Comparison of ENCODE assay signal across 10 mouse cellular contexts in genomic region chr4:134804765-134805164, GRCm38 (mm10). TPM values are rescaled to one million over a fixed set of nuclear protein-coding genes. Genes with fewer than 3 reads are reported as not detected.
DNase-seq lines count a peak whose midpoint lies in the region; ATAC-seq and TF ChIP-seq lines count a peak whose summit lies in the region.
"Had no signal": no experiment of that assay in that cellular context is flagged by ENCODE, and none has a peak within 500 bp of the region (broad histone marks: within the 10 kb centered on the region; RNA-seq: fewer than 3 reads in every experiment).

No protein-coding gene starts in this region.

- peak overlapping the region; percentile 44; the same call in 1 of the 2 replicates for H3K27ac ChIP-seq in layer of hippocampus, adult 2 months
- no peak overlapping the region for H3K27ac ChIP-seq in cerebellum, adult 2 months (ENCODE audit: insufficient read depth, low read length)
- no peak overlapping the region for H3K27ac ChIP-seq in midbrain, embryonic 15.5 days
- no peak overlapping the region for H3K27ac ChIP-seq in forebrain, embryonic 14.5 days (ENCODE audit: low read depth, low read length)
- H3K27ac ChIP-seq: stomach, embryonic 15.5 days had no signal

- no peaks in the 10 kb centered on the region for H3K9me3 ChIP-seq in midbrain, embryonic 15.5 days
- H3K9me3 ChIP-seq in forebrain, embryonic 14.5 days (replicated peaks; ENCODE audit: control insufficient read depth, low read length) = no peaks in the 10 kb centered on the region
- H3K9me3 ChIP-seq: G1E; stomach, embryonic 15.5 days had no signal

- no peaks in the 10 kb centered on the region for H3K27me3 ChIP-seq in cerebellum, adult 2 months (ENCODE audit: control insufficient read depth, insufficient read depth, low read length)
- no peaks in the 10 kb centered on the region for H3K27me3 ChIP-seq in midbrain, embryonic 15.5 days (replicated peaks)
- no peaks in the 10 kb centered on the region for H3K27me3 ChIP-seq in forebrain, embryonic 14.5 days (replicated peaks; ENCODE audit: control insufficient read depth, insufficient read depth, low read length)
- H3K27me3 ChIP-seq: stomach, embryonic 15.5 days had no signal

- H3K4me3 ChIP-seq in layer of hippocampus, adult 2 months = no peak overlapping the region
- no peak overlapping the region for H3K4me3 ChIP-seq in cerebellum, adult 2 months (replicated peaks; ENCODE audit: insufficient read depth, low read depth, low read length)
- no peak overlapping the region for H3K4me3 ChIP-seq in midbrain, embryonic 15.5 days
- no peak overlapping the region for H3K4me3 ChIP-seq in forebrain, embryonic 14.5 days (ENCODE audit: low read depth, low read length)
- H3K4me3 ChIP-seq: stomach, embryonic 15.5 days had no signal

- ATAC-seq in midbrain, embryonic 15.5 days (replicated peaks) = no peak
- ATAC-seq in forebrain, embryonic 14.5 days = no peak

- WGBS in cerebellum, adult 2 months = 6% methylated on average over 5 of the region's 5 CpGs
- 77% methylated on average over 5 of the region's 5 CpGs for WGBS in midbrain, embryonic 15.5 days
- 80% methylated on average over 5 of the region's 5 CpGs for WGBS in forebrain, embryonic 14.5 days

- H3K4me2 ChIP-seq in midbrain, embryonic 15.5 days = no peak overlapping the region
- H3K4me2 ChIP-seq in forebrain, embryonic 14.5 days (ENCODE audit: low read length) = no peak overlapping the region
- H3K4me2 ChIP-seq: stomach, embryonic 15.5 days had no signal

- H3K4me1 ChIP-seq in cerebellum, adult 2 months (ENCODE audit: control insufficient read depth, insufficient read depth, low read length) = peaks cover 13% of the 10 kb centered on the region
- no peaks in the 10 kb centered on the region for H3K4me1 ChIP-seq in midbrain, embryonic 15.5 days
- H3K4me1 ChIP-seq in forebrain, embryonic 14.5 days (ENCODE audit: control insufficient read depth, insufficient read depth, low read length) = no peaks in the 10 kb centered on the region

- H3K36me3 ChIP-seq in midbrain, embryonic 15.5 days (replicated peaks) = peaks cover 75% of the 10 kb centered on the region
- H3K36me3 ChIP-seq in forebrain, embryonic 14.5 days (ENCODE audit: control insufficient read depth, insufficient read depth, low read length) = peaks cover 92% of the 10 kb centered on the region

- no peak for TF ChIP-seq CTCF in layer of hippocampus, adult 2 months (conservative IDR thresholded peaks at IDR 0.05)
- no peak for TF ChIP-seq CTCF in cerebellum, adult 2 months (IDR thresholded peaks at IDR 0.05; ENCODE audit: borderline replicate concordance, insufficient read depth, low read depth, low read length)

- peak in 1 of 2 experiments; percentile 38 for DNase-seq in layer of hippocampus, adult 2 months (ENCODE audit: low spot score in 2 of 2)
- no peak for DNase-seq in layer of hippocampus, adult 9-11 months
- DNase-seq in cerebellum, adult 2 months = peak; percentile 75 to 78
- DNase-seq in heart, postnatal 10 days = peak; percentile 93 to 94
- DNase-seq in lung, postnatal 4 days = peak; percentile 75 to 84
- DNase-seq in T-cell, adult 2 months (ENCODE audit: low spot score) = no peak
- DNase-seq in forebrain, embryonic 14.5 days (ENCODE audit: low spot score) = no peak

- intact Hi-C loops in heart, postnatal 10 days (cut with DNase I) = no loop called here

- H3K9ac ChIP-seq in midbrain, embryonic 15.5 days = no peak overlapping the region
- H3K9ac ChIP-seq in forebrain, embryonic 14.5 days (ENCODE audit: low read length) = no peak overlapping the region
- H3K9ac ChIP-seq: stomach, embryonic 15.5 days had no signal

- TF ChIP-seq POLR2A in cerebellum, adult 2 months (IDR thresholded peaks at IDR 0.05; ENCODE audit: borderline replicate concordance, insufficient read depth, low read length) = no peak

RNA-seq across cellular contexts. Expression of gene Ldlrap1, which starts 36.9 kb away (rescaled TPM):
- 1 to 10 TPM; 2.0 to 3.0 TPM for total RNA-seq in layer of hippocampus, adult 2 months (2021)
- polyA plus RNA-seq in cerebellum, adult 2 months (2012; rRNA removed) = 16.0 and 18.5 TPM in 2 replicates
- 10 to 100 TPM; 21.8 to 24.3 TPM for total RNA-seq in heart, postnatal 10 days (2021)
- 2.7 and 3.0 TPM in 2 replicates for polyA plus RNA-seq in midbrain, embryonic 15.5 days (2015; fragmentation: Nextera tagmentation; extraction: Ambion mirVana)
- 1.6 and 1.7 TPM in 2 replicates for polyA plus RNA-seq in forebrain, embryonic 14.5 days (2014; fragmentation: Nextera tagmentation; extraction: Ambion mirVana)

RNA-seq across cellular contexts. Expression of gene Maco1, which starts 48.4 kb away (rescaled TPM):
- total RNA-seq in layer of hippocampus, adult 2 months (2021) = 10 to 100 TPM; 43.4 to 43.8 TPM
- 46.4 and 47.7 TPM in 2 replicates for polyA plus RNA-seq in cerebellum, adult 2 months (2012; rRNA removed)
- 10 to 100 TPM; 24.9 to 25.9 TPM for total RNA-seq in heart, postnatal 10 days (2021)
- 97.2 and 106 TPM in 2 replicates for polyA plus RNA-seq in midbrain, embryonic 15.5 days (2015; fragmentation: Nextera tagmentation; extraction: Ambion mirVana)
- polyA plus RNA-seq in forebrain, embryonic 14.5 days (2014; fragmentation: Nextera tagmentation; extraction: Ambion mirVana) = 81.9 and 92.5 TPM in 2 replicates

RNA-seq across cellular contexts. Expression of gene Rhd, which starts 59.6 kb away (rescaled TPM):
- total RNA-seq in layer of hippocampus, adult 2 months (2021) = not detected
- 1.0 and 1.1 TPM in 2 replicates for polyA plus RNA-seq in cerebellum, adult 2 months (2012; rRNA removed)
- total RNA-seq in heart, postnatal 10 days (2021) = 1 to 10 TPM; 3.8 to 4.9 TPM
- polyA plus RNA-seq in midbrain, embryonic 15.5 days (2015; fragmentation: Nextera tagmentation; extraction: Ambion mirVana) = 0.98 and 1.1 TPM in 2 replicates
- 0.85 and 0.99 TPM in 2 replicates for polyA plus RNA-seq in forebrain, embryonic 14.5 days (2014; fragmentation: Nextera tagmentation; extraction: Ambion mirVana)

Comparison
In these comparisons a context has a peak if more than half of its experiments do, and no peak if none do; other contexts are left out.
1. DNase-seq: peak in cerebellum, adult 2 months (2 of 2), heart, postnatal 10 days (2 of 2) and lung, postnatal 4 days (2 of 2); none in layer of hippocampus, adult 9-11 months (single experiment), T-cell, adult 2 months (single experiment) and forebrain, embryonic 14.5 days (single experiment).